Mouse (Mus musculus): ENCODE data around the gene Mctp1. TPM values are rescaled to one million over a fixed set of nuclear protein-coding genes. Genes with fewer than 3 reads are reported as not detected.

Mctp1 gene
- polyA plus RNA-seq, 1 experiment from 2014 or later: 0.70 TPM

GRCm38 (mm10) chr13:77003684-77004083 is 619.3 kb downstream of the Mctp1 start:
- Histone ChIP-seq H3K4me3 (no peak overlapping the region), H3K36me3 (no peaks in the 10 kb centered on the region), H3K4me1 (0 out of 2 replicates have a peak, but pooled peaks cover 3% of the 10 kb centered on the region), H3K9ac (no peak overlapping the region), H3K27ac (0 out of 2 replicates have a peak overlapping the region, but pooled peaks have one; percentile 2), H3K4me2 (replicated peaks) (no peak overlapping the region), H3K9me3 (no peaks in the 10 kb centered on the region), H3K27me3 (no peaks in the 10 kb centered on the region)
- WGBS: 41% methylated on average over 1 of the region's 1 CpGs
- 0 out of 2 replicates have a peak, but pooled peaks have one; percentile 39 for ATAC-seq (ENCODE audit: insufficient number of reproducible peaks, insufficient read depth, low FRiP score, low TSS enrichment)

DNA sequence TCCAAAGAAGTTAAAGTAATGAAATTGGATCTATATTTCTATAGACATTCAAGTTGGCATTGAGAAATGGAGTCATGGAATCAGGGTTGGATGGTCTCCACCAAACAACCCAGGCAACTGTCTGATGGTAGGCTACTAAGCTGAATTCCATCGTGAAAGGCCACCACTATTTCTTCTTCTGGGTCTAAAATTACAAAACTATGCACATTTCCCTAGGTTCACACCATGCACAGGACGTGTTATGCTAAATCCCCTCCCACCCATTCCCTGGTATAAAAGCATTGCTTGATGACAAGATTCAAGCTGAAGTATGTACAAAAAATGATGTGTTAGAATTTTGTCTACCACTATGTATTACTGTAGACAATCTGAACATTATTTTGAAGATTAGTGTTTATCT is 634.5 kb downstream of the Mctp1 start:
- Histone ChIP-seq H3K27ac (no peak overlapping the region), H3K9ac (no peak overlapping the region)
- 81% methylated on average over 2 of the region's 2 CpGs for WGBS

DNA sequence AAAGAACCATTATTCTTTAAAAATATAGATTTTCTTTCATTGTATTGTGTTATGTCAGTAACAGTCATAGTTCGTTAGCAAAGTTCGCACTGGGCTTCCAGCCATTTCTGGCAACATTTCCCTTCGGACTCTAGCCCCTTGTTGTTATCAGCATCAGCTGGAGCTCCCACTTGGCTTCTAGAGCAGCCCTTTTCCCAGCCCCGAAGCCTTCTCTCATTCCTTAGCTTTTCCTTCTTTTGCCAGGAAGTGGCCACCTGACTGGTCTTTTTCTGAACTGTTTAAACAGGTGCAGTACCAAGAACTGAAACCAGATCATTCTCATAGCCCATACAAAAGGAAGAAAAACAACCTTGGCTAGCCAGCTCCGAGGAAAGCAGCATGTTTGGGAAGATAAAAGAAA is 645.3 kb downstream of the Mctp1 start:
- H3K9ac ChIP-seq: no peak overlapping the region
- H3K9me3 ChIP-seq: no peaks in the 10 kb centered on the region
- no peaks in the 10 kb centered on the region for H3K36me3 ChIP-seq
- no peak overlapping the region for H3K27ac ChIP-seq
- H3K4me2 ChIP-seq (replicated peaks): no peak overlapping the region
- no peaks in the 10 kb centered on the region for H3K4me1 ChIP-seq
- ATAC-seq (ENCODE audit: insufficient number of reproducible peaks, insufficient read depth, low FRiP score, low TSS enrichment): no peak
- 55% methylated on average over 5 of the region's 5 CpGs for WGBS
- H3K27me3 ChIP-seq: no peaks in the 10 kb centered on the region
- H3K4me3 ChIP-seq: no peak overlapping the region

More for the DNA sequence above, 634.5 kb downstream of the Mctp1 start:
- H3K27me3 ChIP-seq: no peaks in the 10 kb centered on the region
- ATAC-seq (ENCODE audit: insufficient number of reproducible peaks, insufficient read depth, low FRiP score, low TSS enrichment): no peak
- no peaks in the 10 kb centered on the region for H3K4me1 ChIP-seq
- no peaks in the 10 kb centered on the region for H3K9me3 ChIP-seq
- no peaks in the 10 kb centered on the region for H3K36me3 ChIP-seq
- H3K4me2 ChIP-seq (replicated peaks): no peak overlapping the region
- H3K4me3 ChIP-seq: no peak overlapping the region

DNA sequence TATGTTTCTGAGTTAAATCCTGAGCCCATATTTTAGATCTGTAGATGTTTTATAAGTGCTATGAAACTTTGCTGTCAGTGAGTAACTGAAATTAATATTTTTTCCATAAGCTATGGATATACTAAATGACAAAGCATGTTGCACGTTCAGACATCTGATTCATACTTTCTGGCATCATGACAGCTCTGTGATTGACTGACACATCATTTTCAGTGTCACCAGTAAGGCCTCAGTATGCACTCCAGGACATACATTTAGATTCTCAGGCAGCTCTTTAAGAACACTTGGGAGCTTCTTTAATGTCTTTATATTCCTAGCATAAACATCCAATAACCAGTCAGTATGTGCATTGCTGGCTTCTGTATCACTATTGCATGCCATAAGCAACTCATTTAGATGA is 659.0 kb downstream of the Mctp1 start:
- WGBS: 78% methylated on average over 1 of the region's 1 CpGs
- no peak overlapping the region for H3K27ac ChIP-seq
- H3K4me1 ChIP-seq: no peaks in the 10 kb centered on the region
- no peak overlapping the region for H3K9ac ChIP-seq
- peaks cover 3% of the 10 kb centered on the region; the same call in 1 of the 2 replicates for H3K36me3 ChIP-seq
- no peak overlapping the region for H3K4me3 ChIP-seq
- H3K27me3 ChIP-seq: no peaks in the 10 kb centered on the region
- H3K4me2 ChIP-seq (replicated peaks): no peak overlapping the region
- no peak for ATAC-seq (ENCODE audit: insufficient number of reproducible peaks, insufficient read depth, low FRiP score, low TSS enrichment)
- no peaks in the 10 kb centered on the region for H3K9me3 ChIP-seq

GRCm38 (mm10) chr13:77045375-77045774 is 661.0 kb downstream of the Mctp1 start:
- Histone ChIP-seq H3K9me3 (no peaks in the 10 kb centered on the region), H3K9ac (no peak overlapping the region), H3K27ac (no peak overlapping the region), H3K4me3 (no peak overlapping the region), H3K4me2 (replicated peaks) (no peak overlapping the region), H3K4me1 (no peaks in the 10 kb centered on the region), H3K27me3 (no peaks in the 10 kb centered on the region), H3K36me3 (peaks cover 3% of the 10 kb centered on the region; the same call in 1 of the 2 replicates)
- WGBS: 87% methylated on average over 1 of the region's 1 CpGs
- no peak for ATAC-seq (ENCODE audit: insufficient number of reproducible peaks, insufficient read depth, low FRiP score, low TSS enrichment)

DNA sequence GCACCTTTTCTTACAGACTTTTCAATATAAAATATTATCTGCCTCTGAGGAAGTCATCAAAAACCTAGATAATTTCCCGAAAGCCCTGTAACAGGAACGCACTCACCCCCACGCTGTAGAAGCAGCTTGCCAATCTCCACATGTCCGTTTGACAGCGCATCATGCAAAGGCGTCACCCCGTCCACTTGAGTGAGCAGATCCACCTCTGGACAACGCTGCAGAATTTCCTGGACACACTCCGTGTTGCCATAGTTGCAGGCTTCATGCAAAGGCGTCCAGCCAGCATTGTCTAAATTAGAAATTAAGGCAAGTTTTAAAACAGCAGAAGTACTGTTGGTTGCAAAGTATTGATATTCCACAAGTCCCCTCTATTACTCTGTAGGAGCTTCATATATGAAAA is 662.1 kb downstream of the Mctp1 start:
- 90% methylated on average over 10 of the region's 10 CpGs for WGBS

DNA sequence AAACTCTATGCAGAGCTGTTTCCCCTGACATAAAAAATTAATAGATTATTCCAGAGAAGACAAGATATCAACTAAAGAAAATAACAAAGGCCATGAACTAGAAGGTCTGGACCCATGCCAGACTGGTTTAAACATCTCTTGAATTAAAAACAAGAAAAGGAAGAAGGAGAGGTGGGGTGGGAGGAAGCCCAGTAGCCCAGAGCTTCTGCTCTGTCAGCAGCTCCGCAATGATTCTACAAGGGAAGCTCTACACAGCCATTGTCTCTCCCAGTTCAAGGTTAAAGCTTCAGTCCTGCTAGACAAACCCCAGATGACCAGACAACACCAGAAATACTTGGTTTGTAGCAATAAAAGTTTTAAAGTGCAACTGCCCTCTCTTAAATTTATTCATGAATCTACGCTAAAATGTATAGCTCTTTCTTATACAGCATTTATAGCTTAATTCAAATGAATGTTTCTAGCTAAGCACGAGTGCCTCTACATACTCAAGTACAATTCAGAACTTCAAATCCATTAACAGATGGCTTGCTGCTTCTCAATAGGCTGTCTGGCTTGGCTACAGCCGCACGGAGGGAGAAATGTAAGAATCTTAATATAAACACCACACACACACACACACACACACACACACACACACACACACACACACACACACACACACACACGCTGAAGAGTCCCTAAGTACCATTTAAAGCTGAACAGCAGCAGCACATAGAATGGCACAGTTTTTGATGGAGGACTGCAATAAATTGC is 663.0 kb downstream of the Mctp1 start:
- no peak overlapping the region for H3K9ac ChIP-seq
- no peak for ATAC-seq (ENCODE audit: insufficient number of reproducible peaks, insufficient read depth, low FRiP score, low TSS enrichment)
- no peaks in the 10 kb centered on the region for H3K9me3 ChIP-seq
- no peaks in the 10 kb centered on the region for H3K27me3 ChIP-seq
- H3K4me3 ChIP-seq: no peak overlapping the region
- no peak overlapping the region for H3K27ac ChIP-seq
- WGBS: 78% methylated on average over 6 of the region's 6 CpGs
- peaks cover 5% of the 10 kb centered on the region; the same call in 1 of the 2 replicates for H3K36me3 ChIP-seq
- no peak overlapping the region for H3K4me2 ChIP-seq (replicated peaks)
- no peaks in the 10 kb centered on the region for H3K4me1 ChIP-seq

More for the DNA sequence above, 662.1 kb downstream of the Mctp1 start:
- no peak for ATAC-seq (ENCODE audit: insufficient number of reproducible peaks, insufficient read depth, low FRiP score, low TSS enrichment)
- H3K36me3 ChIP-seq: peaks cover 3% of the 10 kb centered on the region; the same call in 1 of the 2 replicates
- no peak overlapping the region for H3K9ac ChIP-seq
- no peak overlapping the region for H3K4me2 ChIP-seq (replicated peaks)
- H3K27me3 ChIP-seq: no peaks in the 10 kb centered on the region
- H3K27ac ChIP-seq: no peak overlapping the region
- H3K4me1 ChIP-seq: no peaks in the 10 kb centered on the region
- no peaks in the 10 kb centered on the region for H3K9me3 ChIP-seq
- no peak overlapping the region for H3K4me3 ChIP-seq

DNA sequence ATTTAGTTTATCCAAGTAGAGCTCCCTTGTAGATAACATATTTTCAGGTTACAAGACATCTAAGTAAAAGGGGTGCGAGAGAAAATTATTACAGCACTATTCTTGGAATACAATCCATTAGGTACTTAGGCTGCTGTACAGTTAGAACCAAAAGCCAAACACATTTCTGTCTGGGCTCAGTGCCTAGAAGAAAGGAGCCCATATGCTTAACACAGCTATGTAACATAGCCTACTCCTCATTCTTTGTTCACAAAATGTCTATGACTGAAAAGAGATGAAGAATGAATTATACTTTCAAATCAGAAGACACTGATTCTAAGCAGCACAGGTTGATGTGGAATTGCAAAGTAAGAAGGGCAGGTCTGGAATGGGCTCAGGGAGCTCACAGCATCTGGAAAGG is 664.1 kb downstream of the Mctp1 start:
- H3K4me3 ChIP-seq: no peak overlapping the region
- ATAC-seq (ENCODE audit: insufficient number of reproducible peaks, insufficient read depth, low FRiP score, low TSS enrichment): no peak
- H3K9me3 ChIP-seq: no peaks in the 10 kb centered on the region
- H3K27me3 ChIP-seq: no peaks in the 10 kb centered on the region
- no peak overlapping the region for H3K9ac ChIP-seq
- WGBS: 94% methylated on average over 1 of the region's 1 CpGs
- H3K4me2 ChIP-seq (replicated peaks): no peak overlapping the region
- no peak overlapping the region for H3K27ac ChIP-seq
- no peaks in the 10 kb centered on the region for H3K4me1 ChIP-seq
- peaks cover 5% of the 10 kb centered on the region; the same call in 1 of the 2 replicates for H3K36me3 ChIP-seq

GRCm38 (mm10) chr13:77049736-77050135 is 665.4 kb downstream of the Mctp1 start:
- H3K4me3 ChIP-seq: no peak overlapping the region
- no peak overlapping the region for H3K9ac ChIP-seq
- H3K36me3 ChIP-seq: peaks cover 5% of the 10 kb centered on the region; the same call in 1 of the 2 replicates
- whole genome bisulfite sequencing: 72% methylated on average over 3 of the region's 3 CpGs
- no peaks in the 10 kb centered on the region for H3K27me3 ChIP-seq
- H3K27ac ChIP-seq: no peak overlapping the region
- no peaks in the 10 kb centered on the region for H3K9me3 ChIP-seq
- no peak for ATAC-seq (ENCODE audit: insufficient number of reproducible peaks, insufficient read depth, low FRiP score, low TSS enrichment)
- H3K4me1 ChIP-seq: no peaks in the 10 kb centered on the region
- H3K4me2 ChIP-seq (replicated peaks): no peak overlapping the region

DNA sequence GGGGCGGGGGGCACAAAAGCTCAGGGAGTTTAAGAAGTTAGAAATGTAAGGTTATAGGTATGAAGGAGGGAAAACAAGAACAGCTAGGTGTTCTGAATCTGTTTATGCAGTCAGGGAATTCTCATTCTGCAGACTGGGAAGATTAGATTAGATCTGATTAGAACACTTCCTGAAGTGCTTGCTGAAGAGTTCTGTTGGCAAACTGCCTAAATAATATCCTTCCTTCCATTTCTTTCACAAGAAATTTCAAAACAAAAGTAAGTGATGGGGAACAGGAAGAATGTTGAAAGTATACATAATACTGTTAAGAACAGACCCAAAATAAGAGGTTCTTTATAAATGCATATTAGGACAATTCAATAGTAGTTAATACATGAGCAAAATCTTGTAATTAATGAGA is 678.9 kb downstream of the Mctp1 start:
- Histone ChIP-seq H3K9ac (no peak overlapping the region), H3K36me3 (no peaks in the 10 kb centered on the region), H3K4me3 (no peak overlapping the region), H3K4me2 (replicated peaks) (no peak overlapping the region), H3K27ac (no peak overlapping the region), H3K9me3 (no peaks in the 10 kb centered on the region), H3K4me1 (no peaks in the 10 kb centered on the region), H3K27me3 (no peaks in the 10 kb centered on the region)
- WGBS: 82% methylated on average over 1 of the region's 1 CpGs
- ATAC-seq (ENCODE audit: insufficient number of reproducible peaks, insufficient read depth, low FRiP score, low TSS enrichment): no peak

DNA sequence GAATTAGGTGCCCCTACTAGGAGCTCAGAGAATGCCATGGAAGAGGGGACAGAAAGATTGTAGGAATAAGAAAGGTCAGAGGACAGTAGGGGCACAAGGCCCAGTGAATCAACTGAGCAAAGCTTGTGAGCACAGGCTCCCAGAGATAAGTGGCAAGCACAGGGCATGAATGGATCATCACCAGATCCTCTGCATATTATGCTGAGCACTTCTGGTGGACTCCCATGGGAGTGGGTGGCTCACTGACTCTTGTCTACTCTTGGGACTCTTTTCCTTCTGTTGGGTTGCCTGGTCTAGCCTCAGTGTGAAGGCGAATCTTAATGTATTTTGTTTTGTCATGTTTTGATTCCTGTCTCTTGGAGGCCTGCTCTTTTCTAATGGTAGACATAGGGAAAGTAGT is 684.5 kb downstream of the Mctp1 start:
- no peak overlapping the region for H3K4me2 ChIP-seq (replicated peaks)
- H3K4me3 ChIP-seq: no peak overlapping the region
- WGBS: 93% methylated on average over 1 of the region's 1 CpGs
- no peaks in the 10 kb centered on the region for H3K27me3 ChIP-seq
- H3K9me3 ChIP-seq: no peaks in the 10 kb centered on the region
- no peak overlapping the region for H3K9ac ChIP-seq
- H3K4me1 ChIP-seq: no peaks in the 10 kb centered on the region
- no peak for ATAC-seq (ENCODE audit: insufficient number of reproducible peaks, insufficient read depth, low FRiP score, low TSS enrichment)
- no peaks in the 10 kb centered on the region for H3K36me3 ChIP-seq
- H3K27ac ChIP-seq: no peak overlapping the region

- no peak for ATAC-seq (ENCODE audit: insufficient number of reproducible peaks, insufficient read depth, low FRiP score, low TSS enrichment)
- Histone ChIP-seq H3K36me3 (peaks cover 14% of the 10 kb centered on the region), H3K4me1 (no peaks in the 10 kb centered on the region), H3K4me3 (no peak overlapping the region), H3K27me3 (no peaks in the 10 kb centered on the region), H3K9me3 (peaks cover 2% of the 10 kb centered on the region; the same call in 1 of the 2 replicates), H3K4me2 (replicated peaks) (no peak overlapping the region), H3K9ac (no peak overlapping the region), H3K27ac (no peak overlapping the region)
Observed at GRCm38 (mm10) chr13:77072030-77072429, 687.7 kb downstream of the Mctp1 start.

Measured in embryonic facial prominence, embryonic 12.5 days (tissue).